Mouse (Mus musculus) naive thymus-derived CD4-positive, alpha-beta T cell, adult 2 months (primary cell): Measurements from ENCODE around the gene Nbl1.

Experiments
- DNase-seq: peaks from one replicate; pipeline ENCODE4 v3.0.0-alpha.2; 2011; ENCODE audit warnings: low read depth

Gene Nbl1

GRCm38 (mm10) chr4:139100326-139100725 is 7.5 kb upstream of the Nbl1 start:
- DNase-seq = no peak

DNA sequence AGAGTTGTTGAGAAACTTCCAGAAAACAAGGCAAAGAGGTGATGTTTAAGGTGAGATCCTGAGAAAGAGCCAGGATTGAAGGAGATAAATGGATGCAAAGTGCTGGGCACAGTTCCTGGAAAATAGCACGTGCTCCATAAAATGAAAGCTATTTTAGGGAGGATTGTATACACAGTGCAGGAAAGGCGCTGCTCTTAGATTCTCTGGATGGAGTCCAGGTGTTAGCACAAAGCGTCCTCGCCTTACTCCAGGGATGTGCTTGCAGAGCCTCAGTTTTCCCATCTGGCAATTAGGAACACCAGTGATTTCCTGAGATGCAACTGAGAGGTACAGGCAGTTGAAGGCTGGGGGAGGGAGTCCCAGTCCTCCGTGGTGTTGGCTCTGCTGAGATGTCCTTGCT is 3.4 kb upstream of the Nbl1 start:
- no peak for DNase-seq

- no peak for DNase-seq
These were observed 2.6 kb upstream of the Nbl1 start for GRCm38 (mm10) chr4:139095406-139095805.

- no peak for DNase-seq
These were observed 370 bp upstream of the Nbl1 start for GRCm38 (mm10) chr4:139093196-139093530.

- no peak for DNase-seq
These were observed 1.1 kb downstream of the Nbl1 start for GRCm38 (mm10) chr4:139091478-139092355.

- DNase-seq = no peak
These were observed 1.7 kb downstream of the Nbl1 start for GRCm38 (mm10) chr4:139091066-139091465.

GRCm38 (mm10) chr4:139090303-139090940 is 2.4 kb downstream of the Nbl1 start:
- DNase-seq = no peak

DNA sequence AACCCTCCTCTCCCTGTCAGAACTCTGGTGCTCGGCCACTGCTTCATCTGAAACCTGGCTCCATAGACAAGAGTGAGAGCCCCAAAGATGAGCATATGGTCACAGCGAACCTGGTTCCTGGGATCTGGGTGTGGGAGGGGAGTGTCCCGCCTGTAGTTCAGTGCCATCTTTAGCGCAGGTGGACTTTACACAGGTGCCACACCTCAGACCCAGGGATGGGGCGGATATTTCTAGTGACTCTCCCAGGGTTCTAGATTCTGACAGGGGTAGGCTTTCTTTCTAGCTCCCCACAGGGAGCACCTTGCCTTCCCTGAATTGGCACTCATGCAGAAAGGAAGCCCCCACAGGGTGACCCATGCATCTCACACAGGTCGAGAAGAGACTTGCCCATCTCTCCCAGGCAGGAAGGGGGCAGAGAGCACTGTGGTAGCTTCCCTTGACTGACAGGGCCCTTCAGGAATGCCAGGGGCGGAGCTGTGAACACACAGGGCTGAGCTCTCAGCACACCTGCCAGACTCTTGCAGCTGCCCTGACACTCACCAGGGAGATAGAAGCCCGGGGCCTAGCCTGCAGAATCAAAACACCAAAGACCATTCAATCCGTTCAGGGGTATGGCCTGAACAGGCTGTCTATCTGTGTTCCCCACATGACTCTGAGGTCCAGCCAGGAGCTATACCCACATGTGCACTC is 3.7 kb downstream of the Nbl1 start:
- DNase-seq = no peak

DNA sequence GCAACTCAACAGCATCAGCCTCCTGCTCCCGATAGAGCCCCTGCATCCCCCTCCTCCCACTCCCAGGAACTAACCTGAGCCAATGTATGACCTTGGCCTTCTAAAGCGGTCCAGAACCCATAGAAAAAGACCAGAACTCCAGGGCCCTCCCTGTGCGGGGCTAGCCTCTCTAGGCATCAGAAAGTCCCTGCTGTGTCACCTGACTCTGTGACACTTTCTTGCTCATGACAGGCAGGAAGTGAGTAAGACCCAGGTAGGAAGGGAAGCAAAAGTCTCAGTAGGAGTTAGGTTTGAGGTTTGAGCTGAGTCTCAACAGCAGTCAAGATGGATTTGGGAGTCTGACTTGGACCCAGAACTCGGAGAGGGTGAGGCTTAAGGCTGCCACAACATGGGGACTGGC is 5.8 kb downstream of the Nbl1 start:
- DNase-seq = peak; percentile 48

DNA sequence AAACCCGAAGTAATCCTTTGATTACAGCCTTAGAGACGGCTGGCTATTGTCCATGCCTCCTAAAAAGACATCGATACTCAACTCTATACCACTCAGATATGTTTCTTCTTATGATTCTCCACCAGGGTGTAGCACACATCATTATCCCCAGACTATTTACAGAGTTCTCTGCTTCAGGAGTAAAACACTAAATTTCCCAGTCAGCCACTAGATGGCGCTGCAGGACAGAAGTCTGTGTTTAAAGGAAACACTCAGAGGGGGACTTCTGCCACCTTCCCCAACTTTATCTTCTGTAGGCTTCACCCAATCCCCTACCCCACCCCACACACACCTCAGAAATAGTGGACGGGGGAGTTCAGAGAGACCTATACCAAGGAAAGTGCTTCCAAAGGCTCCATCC is 6.8 kb downstream of the Nbl1 start:
- peak; percentile 90 for DNase-seq

DNA sequence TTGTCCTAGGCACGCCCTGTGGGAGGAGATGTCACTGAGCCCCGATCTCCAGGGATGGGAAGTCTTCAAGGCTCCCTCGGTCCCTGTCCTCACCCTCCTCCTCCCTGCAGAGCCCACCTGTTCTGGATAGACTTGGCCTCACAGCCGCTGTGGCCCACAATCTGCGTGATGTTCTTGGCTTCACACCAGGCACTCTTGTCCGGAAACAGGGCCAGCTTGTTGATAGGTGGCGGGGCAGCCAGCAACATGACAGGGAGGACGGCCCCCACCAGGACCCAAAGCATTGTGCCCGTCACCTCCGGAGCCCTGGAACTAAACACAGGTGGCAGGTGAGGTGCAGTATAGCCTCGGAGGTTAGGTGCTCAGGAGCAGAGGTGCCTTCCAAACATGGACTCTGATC is 7.5 kb downstream of the Nbl1 start:
- no peak for DNase-seq

- no peak for DNase-seq
These were observed 9.8 kb downstream of the Nbl1 start for GRCm38 (mm10) chr4:139082790-139083564.

GRCm38 (mm10) chr4:139081270-139081931 is 11.4 kb downstream of the Nbl1 start:
- DNase-seq = no peak

DNA sequence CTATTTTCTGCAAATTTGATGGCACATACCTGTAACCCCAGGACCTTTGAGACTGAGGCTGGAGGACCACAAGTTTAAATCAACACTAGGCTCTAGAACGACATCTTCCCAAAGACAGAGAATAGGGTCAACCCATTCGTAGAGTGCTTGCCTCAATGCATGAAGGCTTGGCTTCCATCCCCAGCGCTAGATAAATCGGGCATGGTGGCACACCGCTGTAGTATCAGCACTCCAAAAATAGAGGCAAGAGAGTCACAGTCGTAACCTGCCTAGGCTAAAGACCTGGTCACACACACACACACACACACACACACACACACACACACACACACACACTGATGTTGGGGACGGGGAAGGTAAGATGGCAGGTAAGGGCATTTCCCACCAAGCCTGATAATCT is 12.5 kb downstream of the Nbl1 start:
- no peak for DNase-seq

- no peak for DNase-seq
These were observed 13.4 kb downstream of the Nbl1 start for GRCm38 (mm10) chr4:139079439-139079838.

GRCm38 (mm10) chr4:139078726-139079125 is 14.1 kb downstream of the Nbl1 start:
- DNase-seq = no peak

GRCm38 (mm10) chr4:139078313-139078712 is 14.5 kb downstream of the Nbl1 start:
- peak; percentile 19 for DNase-seq

GRCm38 (mm10) chr4:139075915-139076314 is 16.9 kb downstream of the Nbl1 start:
- DNase-seq = no peak

DNA sequence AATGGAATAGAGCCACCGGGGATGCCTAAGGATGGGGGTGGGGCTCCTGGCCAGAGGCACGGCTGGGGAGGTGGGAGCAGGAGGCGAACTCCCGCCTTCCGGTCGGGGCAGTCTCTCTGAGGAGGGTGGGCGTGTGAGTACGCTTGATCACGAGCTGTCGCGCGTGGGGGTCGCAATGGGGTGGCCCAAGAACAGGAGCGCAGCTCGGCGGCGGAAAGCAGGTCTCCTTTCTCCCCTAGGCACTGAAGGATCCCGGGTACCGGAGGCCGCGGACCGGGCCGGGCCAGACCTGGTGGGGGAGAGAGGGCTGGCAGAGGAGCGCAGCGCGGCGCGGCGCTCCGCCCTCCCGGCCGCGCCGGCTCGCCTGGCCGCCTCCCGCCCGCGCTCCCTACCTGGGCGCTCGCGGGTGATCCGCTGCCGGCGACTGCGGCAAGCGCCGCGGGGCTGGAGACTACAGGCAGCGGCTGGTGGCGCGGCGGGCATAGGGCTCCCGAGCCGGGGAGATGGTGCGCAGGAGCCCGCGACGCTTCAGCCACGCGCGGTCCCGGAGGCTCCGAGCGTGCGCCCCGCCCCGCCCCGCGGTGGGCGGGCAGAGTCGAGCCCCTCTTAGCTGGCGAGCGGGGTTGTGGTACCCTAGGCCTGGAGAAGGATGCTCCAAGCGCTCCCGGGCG is 17.6 kb downstream of the Nbl1 start, which contains the start of gene Htr6:
TSS of gene Htr6 (minus strand) at position 530 of the 671 bp plus-strand sequence.
- no peak for DNase-seq

- DNase-seq = no peak
These were observed 18.7 kb downstream of the Nbl1 start for GRCm38 (mm10) chr4:139074060-139074459.

- DNase-seq = no peak
These were observed 24.5 kb downstream of the Nbl1 start for GRCm38 (mm10) chr4:139068287-139068686.
